Mouse (Mus musculus) stomach, embryonic 14.5 days (tissue): ENCODE measurements around the gene Prkar2a. TPM values are rescaled to one million over a fixed set of nuclear protein-coding genes. Genes with fewer than 3 reads are reported as not detected.

ENCODE experiments used
- ATAC-seq: fragments of 200-750 bp; cut with Nextera tagmentation; 2 replicates; pipeline ENCODE4 v1.8.0; 2017; ENCODE audit warnings: low read depth, moderate TSS enrichment; ENCODE audit not compliant: insufficient number of reproducible peaks, insufficient read depth, low FRiP score
- H3K27ac ChIP-seq: fragments of 300-500 bp; sonication (generic); 2 replicates; pipeline ENCODE4 v1.5.1; 2014; ENCODE audit warnings: mild to moderate bottlenecking, low read length, moderate library complexity, mixed read lengths
- H3K27me3 ChIP-seq: fragments of 300-500 bp; sonication (generic); 2 replicates; pipeline ENCODE4 v1.6.1; 2014; ENCODE audit warnings: low read length, control low read depth, mixed read lengths; ENCODE audit not compliant: control insufficient read depth, insufficient read depth
- H3K36me3 ChIP-seq: fragments of 300-500 bp; sonication (generic); 2 replicates; pipeline ENCODE4 v1.6.1; 2014; ENCODE audit warnings: mild to moderate bottlenecking, control low read depth, low read length, moderate library complexity, mixed read lengths; ENCODE audit not compliant: control insufficient read depth, insufficient read depth
- H3K4me1 ChIP-seq: fragments of 300-500 bp; sonication (generic); 2 replicates; pipeline ENCODE4 v1.6.1; 2014; ENCODE audit warnings: low read length, control low read depth, mixed read lengths; ENCODE audit not compliant: control insufficient read depth, insufficient read depth
- H3K4me2 ChIP-seq: fragments of 300-500 bp; sonication (generic); replicated peaks from 2 replicates; pipeline ENCODE4 v1.6.1; 2014; ENCODE audit warnings: low read depth, low read length, control low read depth
- H3K4me3 ChIP-seq: fragments of 300-500 bp; sonication (generic); 2 replicates; pipeline ENCODE4 v1.5.1; 2014; ENCODE audit warnings: low read depth, low read length, control low read depth
- H3K9ac ChIP-seq: fragments of 300-500 bp; sonication (generic); replicated peaks from 2 replicates; pipeline ENCODE4 v1.6.1; 2014; ENCODE audit warnings: low read depth, mild to moderate bottlenecking, control low read depth, low read length, moderate library complexity, mixed read lengths
- H3K9me3 ChIP-seq: fragments of 300-500 bp; sonication (generic); 2 replicates; pipeline ENCODE4 v1.6.1; 2016; ENCODE audit warnings: low read depth, low read length, control low read depth; ENCODE audit not compliant: control insufficient read depth
- WGBS: fragments of 180-500 bp; shearing (Covaris S2); extraction: QIAGEN DNeasy Blood & Tissue Kit; methylation state at CpG from one replicate; pipeline ENCODE4 v1.1.7; 2014; 5-methylcytosine and 5-hydroxymethylcytosine counted together
- polyA plus RNA-seq: library from polyadenylated mRNA; unstranded; fragments of >200 nt; fragmentation: Nextera tagmentation; extraction: Ambion mirVana; gene quantifications from 2 replicates; pipeline ENCODE4 v1.2.1, GENCODE M21; 2014

Prkar2a gene
- polyA plus RNA-seq, 1 experiment from 2014 or later, result 33.6 TPM

GRCm38 (mm10) chr9:108702476-108702875 lies 13.4 kb downstream of the Prkar2a start:
- peaks cover 6% of the 10 kb centered on the region; the same call in 1 of the 2 replicates for H3K4me1 ChIP-seq
- no peak overlapping the region for H3K4me3 ChIP-seq
- H3K9ac ChIP-seq, result no peak overlapping the region
- no peaks in the 10 kb centered on the region for H3K9me3 ChIP-seq
- no peaks in the 10 kb centered on the region for H3K27me3 ChIP-seq
- no peak for ATAC-seq
- H3K27ac ChIP-seq, result no peak overlapping the region
- H3K36me3 ChIP-seq, result peaks cover 5% of the 10 kb centered on the region
- H3K4me2 ChIP-seq, result no peak overlapping the region

- H3K9ac ChIP-seq, result no peak overlapping the region
- H3K4me3 ChIP-seq, result no peak overlapping the region
- no peak overlapping the region for H3K4me2 ChIP-seq
- no peaks in the 10 kb centered on the region for H3K27me3 ChIP-seq
- H3K36me3 ChIP-seq, result no peaks in the 10 kb centered on the region
- no peaks in the 10 kb centered on the region for H3K9me3 ChIP-seq
- 42% methylated on average over 12 of the region's 12 CpGs for WGBS
- no peak for ATAC-seq
- H3K27ac ChIP-seq, result 0 out of 2 replicates have a peak overlapping the region, but pooled peaks have one; percentile 10
- peaks cover 6% of the 10 kb centered on the region; the same call in 1 of the 2 replicates for H3K4me1 ChIP-seq
Observed at GRCm38 (mm10) chr9:108703373-108704110, 14.4 kb downstream of the Prkar2a start.

GRCm38 (mm10) chr9:108704591-108704990 lies 15.5 kb downstream of the Prkar2a start:
- Histone ChIP-seq H3K36me3 (no peaks in the 10 kb centered on the region), H3K4me1 (peaks cover 6% of the 10 kb centered on the region; the same call in 1 of the 2 replicates), H3K4me2 (no peak overlapping the region), H3K4me3 (no peak overlapping the region), H3K27ac (no peak overlapping the region), H3K27me3 (no peaks in the 10 kb centered on the region), H3K9me3 (no peaks in the 10 kb centered on the region), H3K9ac (no peak overlapping the region)
- WGBS, result 46% methylated on average over 7 of the region's 7 CpGs
- ATAC-seq, result no peak

DNA sequence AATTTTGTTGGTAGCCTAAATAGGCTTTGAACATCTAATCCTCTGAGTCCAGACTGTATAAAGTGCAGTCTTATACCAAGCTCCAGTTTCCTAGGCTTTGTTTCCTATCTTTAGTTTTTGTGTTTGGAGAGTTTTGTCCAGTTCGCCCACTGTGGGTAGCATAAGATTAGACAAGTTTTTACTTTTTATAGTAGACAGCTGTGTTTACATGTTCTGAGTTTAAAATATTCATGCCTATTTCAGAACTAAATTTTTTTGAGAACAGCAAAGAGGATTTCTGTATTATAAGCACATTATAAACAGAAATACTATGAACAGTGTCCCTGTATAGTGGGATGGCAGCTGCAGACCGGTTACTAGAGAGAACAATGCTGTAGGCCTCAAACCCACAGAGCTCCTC lies 18.1 kb downstream of the Prkar2a start:
- H3K27me3 ChIP-seq, result no peaks in the 10 kb centered on the region
- no peak overlapping the region for H3K9ac ChIP-seq
- no peak overlapping the region for H3K27ac ChIP-seq
- no peaks in the 10 kb centered on the region for H3K9me3 ChIP-seq
- H3K36me3 ChIP-seq, result no peaks in the 10 kb centered on the region
- no peak overlapping the region for H3K4me2 ChIP-seq
- H3K4me3 ChIP-seq, result no peak overlapping the region
- H3K4me1 ChIP-seq, result peaks cover 6% of the 10 kb centered on the region; the same call in 1 of the 2 replicates
- no peak for ATAC-seq
- 65% methylated on average over 2 of the region's 2 CpGs for WGBS

- H3K4me1 ChIP-seq, result peaks cover 2% of the 10 kb centered on the region; the same call in 1 of the 2 replicates
- no peaks in the 10 kb centered on the region for H3K27me3 ChIP-seq
- no peak overlapping the region for H3K4me3 ChIP-seq
- H3K4me2 ChIP-seq, result no peak overlapping the region
- no peak overlapping the region for H3K27ac ChIP-seq
- ATAC-seq, result no peak
- WGBS, result 92% methylated on average over 8 of the region's 8 CpGs
- no peaks in the 10 kb centered on the region for H3K9me3 ChIP-seq
- no peak overlapping the region for H3K9ac ChIP-seq
- H3K36me3 ChIP-seq, result no peaks in the 10 kb centered on the region
Observed at GRCm38 (mm10) chr9:108708833-108709232, 19.7 kb downstream of the Prkar2a start.

DNA sequence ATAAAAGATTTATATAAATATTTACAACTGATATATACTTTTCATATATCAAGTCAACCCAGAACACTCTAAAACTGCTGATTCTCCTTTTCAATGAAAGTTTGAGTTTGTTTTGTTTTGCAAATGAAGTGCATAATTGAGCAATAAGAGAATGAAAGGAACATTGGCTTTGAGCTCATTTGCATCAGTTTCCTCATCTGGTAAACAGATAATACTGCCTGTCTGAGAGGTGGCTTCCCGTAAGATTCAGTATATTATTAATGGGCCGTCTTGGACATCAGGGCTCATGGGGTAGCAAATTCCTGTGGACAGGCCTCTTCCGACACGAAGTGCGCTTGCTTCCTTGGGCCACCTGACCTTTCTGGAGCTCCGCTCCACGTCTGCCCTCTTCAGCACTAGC lies 21.7 kb downstream of the Prkar2a start:
- Histone ChIP-seq H3K4me3 (no peak overlapping the region), H3K27me3 (no peaks in the 10 kb centered on the region), H3K27ac (no peak overlapping the region), H3K36me3 (0 out of 2 replicates have a peak, but pooled peaks cover 1% of the 10 kb centered on the region), H3K9me3 (no peaks in the 10 kb centered on the region), H3K4me2 (no peak overlapping the region), H3K4me1 (no peaks in the 10 kb centered on the region), H3K9ac (no peak overlapping the region)
- 75% methylated on average over 7 of the region's 7 CpGs for WGBS
- no peak for ATAC-seq

GRCm38 (mm10) chr9:108716199-108716598 lies 27.1 kb downstream of the Prkar2a start:
- H3K4me2 ChIP-seq, result no peak overlapping the region
- no peaks in the 10 kb centered on the region for H3K4me1 ChIP-seq
- H3K36me3 ChIP-seq, result peaks cover 15% of the 10 kb centered on the region
- no peaks in the 10 kb centered on the region for H3K27me3 ChIP-seq
- H3K9ac ChIP-seq, result no peak overlapping the region
- H3K27ac ChIP-seq, result no peak overlapping the region
- H3K4me3 ChIP-seq, result no peak overlapping the region
- WGBS, result 89% methylated on average over 4 of the region's 4 CpGs
- no peak for ATAC-seq
- no peaks in the 10 kb centered on the region for H3K9me3 ChIP-seq

DNA sequence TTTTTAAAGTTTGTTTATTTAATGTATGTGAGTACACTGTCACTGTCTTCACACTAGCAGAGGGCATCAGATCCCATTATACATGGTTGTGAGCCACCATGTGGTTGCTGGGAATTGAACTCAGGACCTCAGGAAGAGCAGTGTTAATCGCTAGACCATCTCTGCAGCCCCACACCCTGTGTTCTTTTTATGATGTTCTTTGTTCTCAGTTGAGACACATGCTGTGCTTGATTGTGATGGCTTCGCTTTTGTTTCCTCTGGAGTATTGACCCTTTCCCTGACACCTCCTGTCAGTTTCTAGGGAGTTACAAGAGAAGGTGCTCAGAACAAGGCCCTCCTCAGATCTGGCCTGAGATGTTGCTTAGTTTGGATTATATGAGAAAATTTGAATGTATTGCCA lies 34.6 kb downstream of the Prkar2a start:
- Histone ChIP-seq H3K27me3 (no peaks in the 10 kb centered on the region), H3K4me2 (no peak overlapping the region), H3K27ac (no peak overlapping the region), H3K9ac (no peak overlapping the region), H3K4me1 (no peaks in the 10 kb centered on the region), H3K9me3 (no peaks in the 10 kb centered on the region), H3K4me3 (no peak overlapping the region), H3K36me3 (peaks cover 9% of the 10 kb centered on the region)
- ATAC-seq, result no peak
- WGBS, result 75% methylated on average over 2 of the region's 2 CpGs

DNA sequence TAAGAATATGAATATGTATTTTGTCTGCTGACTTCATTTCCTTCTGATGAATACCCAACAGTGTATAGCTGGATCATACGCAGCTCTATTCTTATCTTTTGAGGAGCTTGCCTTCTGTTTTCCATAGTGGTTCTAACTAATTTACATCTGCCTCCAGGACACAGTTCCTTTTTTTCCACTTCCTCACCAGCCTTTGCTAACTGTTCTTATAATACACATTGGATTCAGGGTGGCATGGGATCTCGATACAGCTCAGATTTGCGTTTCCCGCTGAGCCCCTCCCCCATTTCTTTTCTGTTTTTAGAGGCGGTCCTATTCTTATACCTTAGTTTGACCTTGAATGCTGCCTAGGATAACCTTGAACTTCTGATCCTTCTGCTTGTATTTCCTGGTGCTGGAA lies 37.0 kb downstream of the Prkar2a start:
- ATAC-seq, result no peak
- H3K4me2 ChIP-seq, result no peak overlapping the region
- H3K4me1 ChIP-seq, result no peaks in the 10 kb centered on the region
- no peaks in the 10 kb centered on the region for H3K27me3 ChIP-seq
- H3K9ac ChIP-seq, result no peak overlapping the region
- 90% methylated on average over 5 of the region's 5 CpGs for WGBS
- H3K36me3 ChIP-seq, result peaks cover 7% of the 10 kb centered on the region
- no peak overlapping the region for H3K27ac ChIP-seq
- no peaks in the 10 kb centered on the region for H3K9me3 ChIP-seq
- H3K4me3 ChIP-seq, result no peak overlapping the region
